Mouse (Mus musculus): ENCODE data around the gene Stip1.
"Not testable (repeated sequence)": the region's sequence is repeated elsewhere in the genome, so short reads cannot be mapped to it uniquely, and the experiment has no call there.

Gene Stip1

DNA sequence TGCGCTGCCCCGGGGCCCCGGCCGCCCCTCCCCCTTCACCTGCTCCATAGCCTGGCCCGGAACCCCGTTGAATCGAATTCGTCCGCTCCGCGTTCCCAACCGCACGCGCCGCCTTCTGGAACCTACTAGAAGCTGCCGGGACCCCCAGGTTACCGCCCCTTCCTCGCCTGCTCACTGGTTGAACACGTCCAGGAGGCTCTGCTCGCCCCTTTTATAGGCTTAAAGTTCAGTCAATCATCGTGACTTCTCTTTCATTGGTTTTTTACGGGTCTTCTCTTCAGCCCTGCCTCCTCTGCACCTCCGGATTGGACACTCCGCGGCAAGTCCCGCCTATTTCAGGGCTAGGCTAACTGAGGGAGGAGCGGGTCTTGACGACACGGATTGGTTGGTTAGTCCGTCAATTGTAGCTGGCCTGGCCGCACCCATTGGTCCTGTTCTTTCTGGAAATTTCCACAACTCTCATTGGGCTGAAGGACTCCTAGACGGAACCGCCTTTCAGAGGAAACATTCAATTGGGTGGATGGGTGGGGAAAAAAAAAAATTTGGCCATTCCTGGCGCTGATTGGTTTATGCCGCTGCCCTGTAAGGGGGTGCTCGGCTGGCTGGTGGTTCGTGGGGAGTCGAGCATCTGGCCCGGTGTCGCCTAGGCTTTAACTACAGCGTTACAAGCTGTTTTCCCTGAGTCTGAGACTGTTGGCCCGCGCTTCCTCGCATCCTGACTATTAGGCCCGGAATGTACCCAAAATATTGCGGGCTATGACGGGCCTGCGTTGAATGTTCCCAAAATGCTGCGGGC lies at the start of gene Stip1:
Gene Stip1, minus strand, starts transcription at position 127 of the 796 bp plus-strand sequence.
- peak; percentile 100 for DNase-seq (ENCODE audit: low spot score)

DNA sequence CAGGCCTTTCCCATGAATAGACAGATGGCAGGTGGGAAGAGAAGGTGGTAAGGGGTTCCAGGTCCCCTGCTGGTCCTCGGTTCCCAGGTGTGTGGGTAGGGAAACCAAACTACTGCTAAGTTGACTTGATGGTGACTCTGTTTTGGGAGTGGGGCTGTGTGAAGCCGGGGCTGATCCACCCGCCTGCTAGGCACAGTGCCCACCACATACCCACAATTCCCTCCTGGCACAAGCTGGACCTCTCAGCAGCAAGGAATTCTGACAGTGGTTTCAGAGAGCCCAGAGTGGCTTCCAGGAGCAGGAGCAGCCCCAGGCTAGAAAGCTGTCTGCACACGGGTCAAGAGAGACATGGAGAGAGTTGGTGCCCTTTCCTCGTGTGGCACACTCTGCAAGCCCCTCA lies 49.3 kb upstream of the Stip1 start:
- no peak for DNase-seq (ENCODE audit: low spot score)

DNA sequence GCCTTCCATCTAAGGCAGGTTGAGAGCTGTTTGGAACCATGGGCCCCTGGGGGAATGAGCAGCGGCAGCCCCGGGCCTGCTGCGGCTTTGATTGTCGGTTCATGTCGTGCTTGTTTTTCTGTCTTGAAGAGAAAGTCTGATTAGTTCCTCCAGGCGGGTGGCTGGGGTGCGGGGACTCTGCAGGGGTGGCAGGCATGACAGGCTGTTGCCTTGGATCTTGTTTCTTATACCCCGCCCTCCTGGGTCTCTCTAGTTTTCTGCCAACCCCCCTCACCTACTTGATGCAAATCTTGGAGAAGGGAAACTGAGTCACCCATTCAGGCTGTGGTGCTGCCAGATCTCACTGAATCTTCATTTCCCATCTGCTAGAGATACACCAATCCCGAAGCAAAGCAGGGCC lies 48.8 kb upstream of the Stip1 start:
- no peak for DNase-seq (ENCODE audit: low spot score)

DNA sequence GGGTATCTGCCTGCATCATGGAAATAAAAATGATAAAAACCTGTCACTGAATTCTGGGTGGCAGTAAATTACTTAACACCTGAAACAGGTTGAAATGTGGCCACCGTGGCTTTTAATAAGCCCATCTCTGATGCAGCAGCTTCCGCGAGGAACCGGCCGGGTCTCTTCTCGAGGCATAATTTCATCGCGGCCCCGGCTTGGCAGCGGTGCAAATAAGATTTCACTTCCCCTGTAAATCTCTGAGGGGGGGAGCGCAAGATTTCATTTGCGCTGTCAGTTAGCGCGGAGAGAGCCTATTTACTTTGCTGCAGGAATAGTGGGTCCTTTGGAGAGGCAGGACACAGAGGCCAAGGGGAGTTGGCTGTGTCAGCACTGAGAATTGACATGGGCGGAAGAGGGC lies 45.0 kb upstream of the Stip1 start:
- no peak for DNase-seq (ENCODE audit: low spot score)

DNA sequence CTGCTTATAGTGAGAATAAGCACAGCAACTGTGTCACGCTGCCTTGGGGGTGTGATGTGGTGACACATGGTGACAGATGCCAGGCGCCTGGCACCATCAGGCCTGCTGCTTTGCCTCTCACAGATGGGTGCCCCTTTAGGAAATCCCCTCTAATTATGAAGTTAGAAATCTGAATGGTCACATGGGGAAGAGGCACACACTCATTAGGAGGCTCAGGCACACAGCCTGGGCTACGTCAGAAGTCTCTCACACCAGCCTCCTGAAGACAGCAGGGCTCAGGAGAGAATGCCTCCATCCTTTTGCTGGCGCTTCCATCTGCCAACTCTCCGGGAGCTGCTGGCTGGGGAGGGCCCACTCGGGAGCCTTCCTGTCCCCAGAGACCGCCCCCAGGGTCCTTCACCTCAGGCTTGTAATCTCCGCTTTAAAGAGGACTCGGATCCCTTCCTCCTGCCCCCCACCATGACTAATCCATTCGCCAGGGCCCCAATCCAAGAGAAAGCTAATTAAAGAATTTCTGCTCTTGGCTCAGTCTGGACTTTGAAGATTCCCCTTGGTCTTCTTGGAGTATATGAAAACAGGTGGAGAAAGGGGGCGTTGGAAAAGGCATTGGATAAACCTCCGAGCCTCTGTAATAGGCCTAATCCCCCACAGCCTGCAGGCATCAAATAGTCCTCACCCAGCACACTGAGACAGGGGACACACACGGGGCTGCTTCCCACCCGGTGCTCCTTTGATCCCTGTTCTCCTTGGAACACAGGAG lies 43.4 kb upstream of the Stip1 start:
- DNase-seq (ENCODE audit: low spot score) = no peak

DNA sequence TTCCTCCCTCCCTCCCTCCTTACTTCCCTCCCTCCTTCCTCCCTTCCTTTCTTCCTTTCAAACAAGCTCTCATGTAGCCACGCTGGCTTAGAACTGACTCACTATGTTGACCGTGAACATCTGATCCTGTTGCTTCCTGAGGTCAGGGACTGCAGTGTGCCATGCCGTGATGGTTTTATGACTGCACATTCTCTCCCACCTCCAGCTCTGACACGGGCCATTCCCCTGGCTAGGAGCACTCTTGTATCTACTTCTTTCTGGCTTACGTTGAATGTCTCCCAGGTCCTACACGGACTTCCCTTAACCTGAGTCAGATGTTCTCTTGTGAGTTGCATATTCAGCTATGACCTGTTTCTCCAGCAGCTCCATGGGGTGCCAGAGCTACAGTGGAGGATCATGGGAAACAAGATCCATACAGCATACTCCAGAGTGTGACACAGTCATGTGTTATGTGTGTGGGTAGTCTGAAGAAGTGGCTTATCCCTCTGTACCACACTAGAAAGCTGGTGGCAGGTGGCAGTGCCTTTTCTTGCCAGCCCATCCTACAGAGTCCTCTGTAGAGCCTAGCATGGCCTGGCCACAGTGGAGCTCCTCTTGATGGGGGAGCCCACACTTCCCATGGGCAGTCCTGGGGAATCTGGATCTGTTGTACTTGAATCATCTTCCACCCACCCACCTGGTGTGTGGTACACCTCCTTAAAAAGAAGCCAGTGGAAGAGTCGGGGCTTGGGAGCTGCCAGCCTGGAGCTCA lies 41.9 kb upstream of the Stip1 start:
- DNase-seq (ENCODE audit: low spot score) = no peak

DNA sequence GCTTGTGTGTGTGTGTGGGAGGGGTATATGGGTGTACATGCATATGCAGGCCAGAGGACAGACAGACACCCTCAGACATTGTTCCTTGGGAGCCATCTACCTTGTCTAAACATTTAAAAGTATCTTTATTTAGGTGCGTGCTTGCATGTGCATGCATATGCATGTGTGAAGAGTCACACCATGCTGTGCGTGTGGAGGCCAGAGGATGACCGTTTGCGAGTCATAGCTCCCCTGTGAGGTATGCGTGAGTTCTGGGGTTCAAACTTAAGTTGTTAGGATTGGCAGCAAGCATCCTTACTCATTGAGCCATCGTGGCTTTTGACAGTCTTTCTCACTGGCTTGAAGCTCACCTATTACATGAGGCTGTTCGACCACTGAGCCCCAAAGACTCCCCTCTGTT lies 38.5 kb upstream of the Stip1 start:
- DNase-seq (ENCODE audit: low spot score) = no peak

DNA sequence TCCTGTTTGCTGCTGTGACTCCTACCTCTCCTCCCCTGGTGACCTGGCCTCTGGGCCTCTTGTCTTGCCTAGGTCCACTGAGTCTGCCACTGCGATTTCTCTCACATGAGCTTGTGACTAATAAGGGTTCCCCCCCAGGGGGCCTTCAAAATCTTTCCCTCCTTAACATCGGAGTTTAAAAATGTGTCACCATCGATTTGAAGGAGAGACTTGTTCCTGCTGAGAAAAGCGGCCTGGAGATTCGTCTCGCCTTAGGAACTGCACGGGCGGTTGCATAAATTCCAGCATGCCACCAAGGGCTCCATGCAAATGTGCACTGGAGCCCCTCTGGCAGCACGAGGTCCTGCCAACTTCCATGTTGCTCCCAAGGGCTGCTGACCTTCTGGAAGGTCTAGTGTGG lies 37.9 kb upstream of the Stip1 start:
- no peak for DNase-seq (ENCODE audit: low spot score)

DNA sequence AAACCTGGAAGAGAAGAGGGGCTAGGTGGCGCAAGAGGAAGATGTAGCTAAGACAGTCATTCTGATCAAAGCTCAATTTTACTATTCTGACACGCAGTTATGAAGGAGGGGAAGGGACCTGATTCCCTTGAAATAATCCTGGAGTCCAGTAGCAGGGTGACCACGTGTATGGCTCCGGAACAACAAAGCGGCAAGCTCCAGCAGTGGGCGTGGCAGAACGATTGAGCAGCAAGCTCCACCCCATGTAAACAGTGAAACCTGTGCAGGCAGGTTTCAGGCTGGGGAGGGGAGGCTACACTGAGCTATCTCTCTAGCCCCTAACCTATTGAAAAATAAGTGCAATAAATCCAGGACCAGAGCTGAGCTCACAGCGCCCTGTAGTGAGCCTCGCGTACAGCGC lies 35.6 kb upstream of the Stip1 start:
- not testable (repeated sequence) for DNase-seq (ENCODE audit: low spot score)

DNA sequence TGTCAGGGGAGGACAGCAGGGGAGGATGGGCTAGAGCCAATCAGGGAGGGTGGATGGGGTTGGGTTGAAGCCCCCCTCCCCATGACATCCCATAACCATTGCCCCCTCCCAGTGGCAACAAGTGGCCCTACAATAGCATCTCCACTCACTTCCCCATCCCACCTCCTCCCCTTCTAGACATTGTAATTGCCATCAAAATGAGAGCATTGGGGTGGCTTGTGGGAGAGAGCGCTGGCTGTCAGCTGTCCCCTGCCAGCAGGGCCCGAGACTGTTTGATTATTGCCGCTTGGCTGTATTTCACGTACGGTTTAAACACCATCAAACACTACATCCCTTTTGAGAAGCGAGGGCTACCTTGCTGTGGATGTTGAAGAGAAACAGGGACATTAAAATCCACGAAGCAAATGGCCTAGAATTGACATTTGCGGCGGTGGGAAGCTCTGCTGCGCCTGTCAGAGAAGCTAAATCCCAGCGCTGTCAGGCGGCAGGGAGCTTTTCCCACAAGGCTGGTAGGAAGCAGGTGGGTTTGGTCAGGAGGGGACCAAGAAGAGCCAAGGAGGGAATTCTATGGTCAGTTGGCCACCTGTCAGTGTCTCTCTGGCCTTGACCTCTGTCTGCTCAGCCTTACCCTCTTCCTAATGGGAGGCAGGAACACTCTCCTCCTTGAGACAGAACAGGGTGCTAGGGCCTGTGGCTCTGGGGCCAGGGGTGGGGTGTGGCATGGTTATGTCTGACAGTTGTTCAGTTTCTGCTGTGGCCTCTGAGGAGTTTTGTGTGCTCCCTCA lies 34.4 kb upstream of the Stip1 start:
- no peak for DNase-seq (ENCODE audit: low spot score)

DNA sequence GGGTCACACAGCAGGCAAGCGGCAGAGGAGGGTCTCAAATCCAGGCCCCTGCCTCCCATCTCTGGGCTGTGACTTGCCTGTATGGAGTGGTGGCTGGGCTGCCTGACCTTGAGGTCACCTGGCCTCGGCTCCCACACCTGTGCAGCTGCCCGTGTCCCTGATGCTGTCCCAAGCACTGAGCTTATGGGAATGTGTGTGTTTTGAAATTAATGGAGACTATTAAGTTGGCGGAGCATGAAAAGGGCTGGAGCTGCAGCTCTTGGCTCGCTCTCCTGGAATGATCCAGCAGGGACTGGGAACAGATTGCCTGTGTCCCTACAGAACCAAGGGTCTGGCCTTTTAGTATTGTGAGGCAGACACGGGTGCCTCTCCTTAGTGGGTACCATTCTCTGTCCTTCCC lies 32.5 kb upstream of the Stip1 start:
- no peak for DNase-seq (ENCODE audit: low spot score)

DNA sequence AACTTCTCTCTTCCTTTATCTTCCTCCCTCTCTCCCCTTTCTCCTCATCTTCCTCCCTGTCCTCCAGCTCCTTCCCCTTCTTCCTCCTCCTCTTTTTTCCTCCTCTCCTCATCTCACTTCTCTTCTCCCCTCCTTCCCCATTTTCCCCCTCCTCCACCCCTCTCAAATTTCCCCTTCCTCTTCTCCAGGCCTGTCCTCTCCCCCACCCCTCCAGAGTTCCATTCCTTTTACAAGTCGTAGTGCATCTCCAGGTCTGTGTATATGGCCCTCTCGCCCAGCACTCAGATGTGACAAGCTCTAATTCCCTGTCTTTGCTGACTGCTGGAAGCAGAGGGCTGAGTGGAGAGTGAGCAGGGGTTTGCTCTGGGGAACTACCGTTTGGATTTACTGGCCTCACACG lies 31.0 kb upstream of the Stip1 start:
- no peak for DNase-seq (ENCODE audit: low spot score)

DNA sequence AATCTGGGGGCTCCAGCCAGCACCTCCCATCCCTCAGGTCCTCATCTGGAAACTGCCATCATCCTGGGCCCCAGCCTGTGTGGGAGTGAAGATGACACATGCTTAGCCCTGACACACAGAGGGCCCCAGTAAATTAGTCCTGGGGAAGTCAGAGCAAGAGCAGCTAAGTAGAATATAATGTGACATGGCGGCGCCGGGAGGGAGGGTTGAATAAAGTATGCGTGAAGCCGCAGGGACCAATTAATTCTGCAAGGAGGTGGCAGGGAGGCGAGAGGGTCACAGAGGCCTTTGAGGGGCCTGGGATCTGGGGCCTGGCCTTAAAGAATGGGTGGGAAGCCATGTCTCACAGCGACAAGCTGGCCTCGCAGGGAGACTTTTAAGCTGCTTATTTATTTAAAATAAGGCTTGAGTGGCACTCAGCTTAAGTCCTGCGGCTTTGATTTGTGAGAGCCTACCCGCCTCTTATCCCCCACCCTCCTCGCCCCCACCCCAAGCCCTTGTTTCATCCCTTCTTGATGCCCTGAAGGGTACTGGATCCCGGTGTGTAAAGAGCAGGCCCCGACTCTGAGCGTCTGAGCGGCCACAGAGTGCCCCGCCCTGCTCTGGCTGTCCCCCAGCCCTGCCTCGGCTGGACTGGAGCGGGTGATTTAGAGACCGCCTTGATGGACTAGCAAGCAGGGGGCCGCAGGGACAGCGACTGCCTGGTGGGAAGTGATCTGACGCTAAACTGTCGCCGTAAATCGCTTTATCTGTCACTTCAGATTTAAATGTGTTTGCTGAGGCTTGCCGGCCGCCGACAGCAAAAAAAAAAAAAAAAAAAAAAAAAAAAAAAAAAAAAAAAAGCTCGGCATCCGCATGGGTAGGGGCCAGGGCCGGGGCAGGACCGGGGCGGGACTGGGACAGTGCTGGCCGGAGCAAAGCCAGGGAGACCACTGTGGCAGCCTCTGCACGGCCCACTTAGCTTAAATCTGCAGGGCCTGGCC lies 30.3 kb upstream of the Stip1 start:
- DNase-seq (ENCODE audit: low spot score) = no peak

DNA sequence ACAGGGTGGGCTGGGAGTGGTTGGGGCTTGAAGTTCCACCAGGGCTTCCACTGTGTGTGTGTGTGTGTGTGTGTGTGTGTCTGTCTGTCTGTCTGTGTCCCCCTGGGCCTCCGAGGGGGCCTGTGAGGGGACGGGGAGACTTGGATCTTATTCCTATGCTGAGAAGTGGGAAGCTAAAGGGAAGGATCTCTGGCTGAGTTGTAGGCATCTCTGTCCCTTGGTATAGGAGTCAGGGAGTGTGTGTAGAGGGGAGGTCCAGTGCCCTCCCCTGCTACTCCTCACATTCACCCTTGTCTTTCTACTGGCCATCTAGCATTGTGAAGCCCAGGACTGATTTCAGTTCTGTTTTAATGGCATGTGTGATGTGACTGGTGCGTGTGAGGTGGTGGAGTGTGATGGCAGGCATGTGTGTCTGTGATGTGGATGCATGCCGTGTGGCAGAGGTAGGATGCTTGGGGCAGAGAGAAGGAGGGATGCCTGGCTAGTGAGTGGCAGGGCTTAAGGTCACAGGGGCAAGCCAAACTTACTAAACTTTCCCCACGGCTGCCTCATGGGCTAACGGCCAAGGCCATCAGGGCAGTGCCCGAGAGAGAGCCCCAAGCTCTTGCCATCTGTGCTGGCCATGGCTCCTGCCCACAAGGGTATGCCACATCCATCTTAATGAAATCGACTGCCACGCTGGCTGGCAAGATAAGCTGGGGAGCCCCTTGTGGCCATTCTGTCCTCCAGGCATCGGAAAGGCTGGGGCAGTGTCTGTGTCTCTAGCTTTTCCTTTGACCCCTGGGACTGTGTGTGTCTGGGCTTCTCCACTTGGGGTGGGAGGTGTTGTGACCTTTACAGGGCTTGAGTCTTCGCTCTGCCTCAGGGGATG lies 29.1 kb upstream of the Stip1 start:
- no peak for DNase-seq (ENCODE audit: low spot score)

DNA sequence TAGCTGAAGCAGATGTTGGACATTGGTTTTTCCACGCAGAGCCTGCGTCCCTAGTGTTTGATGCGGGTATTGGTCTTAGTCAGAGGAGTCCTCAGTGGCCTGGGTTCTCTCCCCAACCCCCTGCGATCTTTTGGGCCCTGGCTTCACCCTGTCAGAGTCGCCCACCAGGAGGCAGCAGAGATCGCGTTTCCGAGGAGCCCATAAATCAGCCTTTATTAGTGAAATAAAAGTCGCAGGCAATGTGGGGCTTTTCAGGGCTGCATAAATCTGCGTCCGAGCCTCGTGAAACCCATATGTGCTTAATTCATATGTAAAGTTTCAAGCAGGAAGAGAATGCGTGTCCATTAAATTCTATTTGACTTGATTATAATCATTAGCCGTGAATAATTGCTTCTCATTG lies 28.4 kb upstream of the Stip1 start:
- peak; percentile 48 for DNase-seq (ENCODE audit: low spot score)

DNA sequence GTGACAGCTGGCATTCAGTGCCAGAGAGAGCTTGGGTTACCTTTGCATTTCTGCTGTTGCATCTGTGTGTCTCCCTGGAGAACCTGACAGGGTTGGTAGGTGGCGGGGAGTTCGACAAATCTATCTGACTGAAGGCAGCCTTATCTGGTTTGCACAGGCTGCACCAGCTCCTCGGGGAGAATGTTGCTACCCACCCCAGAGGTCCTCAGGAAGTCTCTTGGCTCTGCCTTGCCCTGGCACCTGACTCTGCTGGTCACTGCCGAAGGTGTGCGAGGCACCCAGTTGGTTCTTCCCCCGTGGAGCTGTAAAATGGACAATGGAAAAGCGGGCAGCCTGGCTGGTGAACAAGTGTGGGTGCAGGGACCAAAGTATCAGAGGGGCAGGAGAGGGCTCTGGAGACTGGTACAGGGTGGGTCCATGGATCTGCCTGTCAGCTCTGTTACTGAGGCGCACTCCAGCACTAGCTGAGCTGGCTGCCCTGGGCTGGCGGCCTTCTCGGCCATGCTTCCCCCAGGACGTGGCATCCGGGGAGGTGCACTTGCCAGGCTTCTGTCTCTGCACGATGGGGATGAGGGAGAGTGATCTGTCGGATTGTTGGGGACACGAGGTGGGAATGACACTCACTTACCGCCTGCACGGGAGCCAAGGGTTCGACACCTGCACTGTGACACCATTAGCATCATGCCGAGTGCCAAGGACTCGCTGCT lies 27.7 kb upstream of the Stip1 start:
- DNase-seq (ENCODE audit: low spot score) = no peak

DNA sequence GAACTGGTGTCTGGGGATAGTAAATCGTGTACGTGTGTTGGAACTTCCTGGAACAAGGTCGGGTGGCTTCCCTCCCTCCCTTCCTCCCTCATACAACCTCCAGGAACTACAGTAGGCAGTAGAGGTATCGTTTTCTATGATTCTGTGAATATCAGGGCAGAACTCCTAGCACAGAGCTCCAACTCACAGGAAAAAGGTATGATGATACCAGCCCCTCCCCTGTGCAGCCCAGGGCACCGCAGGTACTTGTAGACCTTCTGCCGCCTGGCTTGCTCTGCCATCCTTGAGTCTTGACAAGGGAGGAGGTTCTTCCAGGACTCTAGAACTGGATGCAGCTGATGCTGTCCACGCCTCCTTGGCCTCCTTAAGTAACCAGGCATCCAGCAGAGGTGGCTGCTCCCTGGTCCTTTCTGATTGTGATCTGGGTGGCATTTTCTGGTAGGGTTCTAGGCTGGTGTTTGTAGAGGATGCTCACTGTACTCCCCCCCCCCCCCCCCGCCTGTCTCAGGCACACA lies 27.1 kb upstream of the Stip1 start:
- no peak for DNase-seq (ENCODE audit: low spot score)

DNA sequence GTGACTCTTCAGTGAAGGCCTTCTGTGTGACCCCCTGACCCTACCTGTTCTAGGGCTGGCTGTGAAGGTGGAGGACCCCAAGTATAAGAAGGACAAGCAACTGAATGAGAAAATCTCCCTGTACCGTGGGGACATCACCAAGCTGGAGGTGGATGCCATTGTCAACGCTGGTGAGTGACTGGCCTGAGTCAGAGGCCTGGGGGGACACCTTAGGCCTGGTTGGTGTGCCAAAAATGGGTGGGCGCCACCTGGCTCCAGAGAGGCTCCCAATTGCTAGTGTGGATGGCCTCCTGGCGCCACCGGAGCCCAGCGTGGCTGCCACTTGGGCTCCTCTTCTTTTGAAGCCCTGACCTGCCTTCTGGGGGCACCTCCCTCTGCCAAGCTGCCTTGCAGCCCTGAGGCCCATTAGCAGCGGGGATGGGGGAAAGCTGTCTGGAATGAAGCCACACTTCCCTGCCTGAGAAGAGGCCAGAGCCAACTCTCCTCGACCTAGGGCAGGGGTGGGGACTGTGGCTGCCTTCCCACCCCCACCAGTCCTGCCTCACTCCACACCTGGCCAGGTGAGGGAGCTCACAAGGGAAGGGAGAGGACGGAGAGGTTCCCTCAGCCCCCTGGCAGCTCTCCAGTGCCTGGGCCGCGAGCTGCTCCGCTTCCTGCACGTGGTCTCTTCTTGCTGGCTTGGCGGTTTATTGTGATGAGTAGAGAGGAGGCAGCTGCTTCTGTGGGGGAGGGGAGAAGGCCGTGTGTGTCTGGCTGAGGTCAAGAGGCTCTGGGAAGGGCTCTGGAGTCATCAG lies 26.5 kb upstream of the Stip1 start:
- DNase-seq (ENCODE audit: low spot score) = no peak

Measured in testis, postnatal 14 days (tissue).